Mouse (Mus musculus): ENCODE data around the gene Skap2.

The Skap2 gene

GRCm38 (mm10) chr6:52012409-52013244 lies at the start of gene Skap2:
Gene Skap2 (minus strand): TSS chr6:52012549.
- peak; percentile 99 for DNase-seq

- no peak for DNase-seq
Measured at GRCm38 (mm10) chr6:52058899-52059448, 46.6 kb upstream of the Skap2 start.

GRCm38 (mm10) chr6:52058120-52058519 lies 45.8 kb upstream of the Skap2 start:
- DNase-seq: no peak

- DNase-seq: peak; percentile 65
Measured at GRCm38 (mm10) chr6:52053567-52054561, 41.5 kb upstream of the Skap2 start.

GRCm38 (mm10) chr6:52050062-52050461 lies 37.7 kb upstream of the Skap2 start:
- DNase-seq: no peak

- DNase-seq: no peak
Measured at GRCm38 (mm10) chr6:52045517-52045916, 33.2 kb upstream of the Skap2 start.

GRCm38 (mm10) chr6:52036077-52036476 lies 23.7 kb upstream of the Skap2 start:
- no peak for DNase-seq

- no peak for DNase-seq
Measured at GRCm38 (mm10) chr6:52031181-52031580, 18.8 kb upstream of the Skap2 start.

GRCm38 (mm10) chr6:52028131-52028530 lies 15.8 kb upstream of the Skap2 start:
- DNase-seq: no peak

GRCm38 (mm10) chr6:52027181-52027580 lies 14.8 kb upstream of the Skap2 start:
- no peak for DNase-seq

GRCm38 (mm10) chr6:52026281-52026680 lies 13.9 kb upstream of the Skap2 start:
- no peak for DNase-seq

GRCm38 (mm10) chr6:52024730-52025129 lies 12.4 kb upstream of the Skap2 start:
- DNase-seq: no peak

GRCm38 (mm10) chr6:52022363-52022762 lies 10.0 kb upstream of the Skap2 start:
- DNase-seq: no peak

GRCm38 (mm10) chr6:52020276-52020675 lies 7.9 kb upstream of the Skap2 start:
- DNase-seq: no peak

GRCm38 (mm10) chr6:52013245-52013945 lies 1.0 kb upstream of the Skap2 start:
- peak; percentile 3 for DNase-seq

- DNase-seq: peak; percentile 85
Measured at GRCm38 (mm10) chr6:52011559-52012408, 565 bp downstream of the Skap2 start.

GRCm38 (mm10) chr6:52009385-52009784 lies 3.0 kb downstream of the Skap2 start:
- DNase-seq: peak; percentile 54

GRCm38 (mm10) chr6:52008757-52009156 lies 3.6 kb downstream of the Skap2 start:
- DNase-seq: no peak

GRCm38 (mm10) chr6:52006649-52007218 lies 5.6 kb downstream of the Skap2 start:
- peak; percentile 64 for DNase-seq

GRCm38 (mm10) chr6:52005963-52006648 lies 6.2 kb downstream of the Skap2 start:
- peak; percentile 70 for DNase-seq

GRCm38 (mm10) chr6:52005616-52005962 lies 6.8 kb downstream of the Skap2 start:
- no peak for DNase-seq

All from embryo, embryonic 11 days (tissue).